Mouse (Mus musculus) kidney, adult 18-20 months (tissue): ENCODE measurements around the gene Top3a.
A peak's percentile ranks its signal among the peaks of the same experiment; 100 is the strongest.
"Not testable (repeated sequence)": the region's sequence is repeated elsewhere in the genome, so short reads cannot be mapped to it uniquely, and the experiment has no call there.

ENCODE experiments used
- DNase-seq: peaks from one replicate; pipeline ENCODE4 v3.0.0; 2021

Gene Top3a

DNA sequence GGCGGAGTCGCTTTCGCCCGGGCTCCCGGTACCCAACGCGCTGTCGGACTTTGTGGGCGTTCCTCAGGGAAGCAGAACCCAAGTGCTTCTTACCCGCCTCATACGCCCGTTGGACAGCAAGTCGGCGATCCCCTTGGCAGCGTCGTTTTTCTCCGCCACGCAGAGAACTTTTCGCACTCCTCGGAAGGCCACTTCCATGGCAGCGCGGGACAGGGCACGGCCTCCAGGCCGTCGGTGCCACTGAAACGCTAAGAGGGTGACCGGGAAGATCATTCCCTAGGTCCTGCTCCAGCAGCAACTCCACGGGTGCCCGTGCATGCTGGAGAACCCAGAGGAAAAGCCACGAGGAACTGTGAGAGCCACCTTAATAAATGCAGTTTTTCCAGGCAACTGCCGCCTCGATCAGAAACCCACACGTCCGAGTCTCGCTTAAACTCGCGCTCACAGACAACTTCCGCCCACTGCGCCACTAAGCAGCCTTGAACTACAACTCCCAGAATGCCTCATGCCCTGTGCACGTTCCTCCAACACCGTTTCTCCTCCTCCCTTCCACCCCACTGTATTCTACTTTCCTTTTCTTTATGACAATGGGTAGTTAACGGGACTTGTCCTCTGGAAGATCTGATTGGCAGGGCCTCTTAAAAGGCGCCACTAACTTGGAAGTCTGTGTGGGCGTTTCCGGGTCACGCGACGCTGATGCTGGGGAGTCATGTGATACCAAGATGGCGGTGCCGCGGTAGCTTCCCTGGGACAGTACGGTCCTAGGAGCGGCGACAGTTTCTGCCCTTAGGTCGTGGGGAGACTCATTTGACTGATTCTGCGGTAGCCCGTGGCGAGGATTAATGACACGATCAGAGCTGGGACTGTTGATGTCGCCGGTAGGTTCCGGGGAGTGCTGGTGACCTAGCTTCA lies at the start of gene Top3a, which contains the start of gene Smcr8:
TSS of gene Top3a (minus strand) at position 537 of the 912 bp plus-strand sequence.
TSS of gene Smcr8 (plus strand) at position 696 of the 912 bp plus-strand sequence.
- peak; percentile 91 for DNase-seq

DNA sequence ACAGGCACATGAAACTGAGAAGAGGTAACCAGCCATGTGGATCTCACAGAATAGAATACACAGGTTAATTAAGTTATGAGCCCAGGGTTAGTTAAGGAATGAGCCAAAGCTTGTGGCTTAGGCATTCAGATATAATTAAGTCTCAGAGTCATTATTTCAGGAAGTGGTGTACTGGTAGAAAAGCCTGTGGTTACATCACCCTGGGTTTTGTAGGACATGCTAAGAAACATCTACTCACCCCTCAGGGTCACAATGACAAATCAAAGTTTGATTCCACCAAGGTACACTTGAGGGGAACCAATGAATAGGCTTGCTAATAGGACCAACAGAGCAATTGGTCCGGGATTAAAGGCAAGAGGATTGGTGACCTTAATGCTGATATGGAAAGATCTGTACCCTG lies 49.5 kb upstream of the Top3a start:
- DNase-seq, result no peak

DNA sequence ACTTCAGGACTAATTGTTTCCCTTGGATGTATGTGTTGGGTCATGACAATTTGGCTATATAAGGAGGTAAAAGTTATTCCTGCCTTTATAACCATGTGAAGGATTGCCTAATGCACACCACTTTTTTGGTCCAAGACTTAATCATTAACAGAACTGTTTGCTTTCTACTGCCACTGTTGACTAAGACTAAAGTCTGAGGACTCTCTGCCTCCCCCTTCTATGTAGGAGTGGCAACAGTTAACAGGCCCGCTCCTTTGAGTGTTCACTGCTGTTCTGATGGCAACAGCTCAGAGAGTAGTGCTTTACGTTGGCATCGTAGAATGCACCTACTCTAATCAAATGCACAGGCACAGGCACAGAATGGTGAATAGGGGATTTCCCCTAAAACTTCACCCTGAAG lies 48.0 kb upstream of the Top3a start:
- peak; percentile 34 for DNase-seq

DNA sequence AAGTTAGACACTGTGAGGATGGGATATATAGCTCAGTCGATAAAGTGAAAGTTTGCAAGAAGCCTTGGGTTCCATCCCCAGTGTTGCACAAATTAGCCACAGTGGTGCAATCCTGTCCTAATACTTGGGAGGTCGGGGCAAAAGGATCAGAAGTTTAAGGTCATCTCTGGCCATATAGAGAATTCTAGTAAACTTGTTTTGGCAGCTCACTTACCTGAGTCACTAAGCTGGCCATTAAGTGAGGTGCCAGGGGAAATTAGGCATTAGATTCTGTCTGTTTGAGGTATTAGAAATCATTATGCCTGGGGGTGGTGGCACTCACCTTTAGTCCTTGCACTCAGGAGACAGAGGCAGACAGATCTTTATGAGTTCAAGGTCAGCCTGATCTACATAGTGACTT lies 46.6 kb upstream of the Top3a start:
- DNase-seq, result no peak

DNA sequence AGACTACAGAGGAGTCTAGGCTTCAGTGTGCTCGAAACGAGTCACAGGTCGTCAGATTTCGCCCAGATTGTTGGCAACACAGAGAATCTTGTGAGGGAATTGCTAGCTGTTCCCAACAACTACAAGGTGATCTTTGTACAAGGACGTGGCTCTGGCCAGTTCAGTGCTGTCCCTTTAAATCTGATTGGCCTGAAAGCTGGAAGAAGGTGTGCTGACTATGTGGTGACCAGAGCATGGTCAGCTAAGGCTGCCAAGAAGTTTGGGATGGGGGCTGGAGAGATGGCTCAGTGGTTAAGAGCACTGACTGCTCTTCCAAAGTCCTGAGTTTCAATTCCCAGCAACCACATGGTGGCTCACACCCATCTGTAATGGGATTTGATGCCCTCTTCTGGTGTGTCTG lies 39.2 kb upstream of the Top3a start:
- DNase-seq, result no peak

DNA sequence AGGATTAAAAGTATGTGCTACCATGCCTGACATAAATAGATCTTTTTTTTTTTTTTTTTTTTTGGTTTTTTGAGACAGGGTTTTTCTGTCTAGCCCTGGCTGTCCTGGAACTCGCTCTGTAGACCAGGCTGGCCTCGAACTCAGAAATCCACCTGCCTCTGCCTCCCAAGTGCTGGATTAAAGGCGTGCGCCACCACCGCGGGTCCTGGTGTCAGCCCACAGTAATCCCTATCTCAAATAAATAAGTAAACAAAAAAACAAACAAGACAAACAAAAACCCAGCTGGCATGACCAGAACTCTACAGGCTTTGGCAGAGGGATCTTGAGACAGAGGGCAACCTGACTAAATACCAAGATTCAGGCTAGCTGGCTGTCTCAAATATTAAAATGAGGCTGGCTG lies 34.5 kb upstream of the Top3a start, which contains the start of gene Shmt1:
TSS of gene Shmt1 (minus strand) at position 101 of the 400 bp plus-strand sequence.
- not testable (repeated sequence) for DNase-seq

DNA sequence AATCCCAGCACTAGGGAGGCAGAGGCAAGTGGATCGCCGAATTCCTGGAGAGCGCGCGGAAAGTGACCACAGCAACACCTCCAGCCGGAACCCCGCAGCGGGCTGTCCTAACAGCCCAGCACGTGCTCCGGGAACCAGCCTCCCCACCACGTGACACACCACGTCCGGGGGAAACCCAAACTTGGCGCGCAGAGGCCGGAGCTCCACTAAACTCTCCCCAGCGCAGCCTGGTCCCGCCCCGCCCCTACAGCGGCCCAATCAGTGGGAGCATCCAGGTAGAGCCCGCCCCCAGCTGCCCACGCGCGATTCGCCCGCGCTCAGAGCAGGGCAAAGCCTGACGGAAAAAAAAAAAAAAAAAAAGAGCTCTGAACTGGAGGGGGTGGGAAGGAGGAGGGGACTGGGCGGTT lies 33.9 kb upstream of the Top3a start:
- DNase-seq, result peak; percentile 95

DNA sequence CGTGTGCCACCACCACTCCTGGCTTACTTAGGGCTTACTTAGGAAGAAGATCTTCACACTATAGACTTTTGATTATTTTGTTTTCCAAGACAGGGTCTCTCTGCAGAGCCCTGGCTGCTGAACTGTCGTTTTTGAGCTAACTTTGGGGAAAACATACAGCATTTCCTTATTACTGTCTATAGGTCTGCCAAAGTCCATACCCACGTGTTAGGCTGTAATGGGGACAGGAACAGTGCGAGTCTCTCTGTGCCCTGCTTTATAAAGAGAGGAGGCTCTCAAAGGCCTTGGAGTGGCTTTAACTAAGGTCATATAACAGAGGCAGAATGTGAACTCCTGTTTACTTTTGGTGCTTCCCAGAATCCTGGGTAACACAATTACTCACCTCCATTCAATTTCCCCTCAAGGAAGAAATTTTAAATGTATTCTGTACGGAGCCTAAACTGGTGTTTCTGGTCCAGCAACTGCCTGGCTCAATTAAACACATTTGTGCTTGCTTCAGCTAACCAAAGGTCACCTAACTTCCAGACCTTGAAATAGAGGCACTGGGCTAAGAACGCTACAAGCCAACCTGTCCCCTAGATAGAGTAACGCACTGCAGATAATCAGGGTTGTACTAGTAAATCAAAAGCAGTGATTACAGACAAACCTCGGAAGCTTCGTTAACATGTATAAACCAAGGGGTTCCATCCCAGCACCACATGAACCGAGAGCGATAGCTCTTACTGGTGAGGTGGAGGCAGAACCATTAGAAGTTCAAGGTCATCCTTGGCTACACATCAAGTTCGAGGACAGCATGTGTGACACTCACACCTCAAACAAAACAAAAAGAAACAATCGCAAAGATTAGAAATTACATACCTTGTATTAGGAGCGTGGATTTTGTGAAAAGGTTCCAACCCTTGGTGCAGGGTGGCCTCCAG lies 33.1 kb upstream of the Top3a start:
- DNase-seq, result peak; percentile 65

DNA sequence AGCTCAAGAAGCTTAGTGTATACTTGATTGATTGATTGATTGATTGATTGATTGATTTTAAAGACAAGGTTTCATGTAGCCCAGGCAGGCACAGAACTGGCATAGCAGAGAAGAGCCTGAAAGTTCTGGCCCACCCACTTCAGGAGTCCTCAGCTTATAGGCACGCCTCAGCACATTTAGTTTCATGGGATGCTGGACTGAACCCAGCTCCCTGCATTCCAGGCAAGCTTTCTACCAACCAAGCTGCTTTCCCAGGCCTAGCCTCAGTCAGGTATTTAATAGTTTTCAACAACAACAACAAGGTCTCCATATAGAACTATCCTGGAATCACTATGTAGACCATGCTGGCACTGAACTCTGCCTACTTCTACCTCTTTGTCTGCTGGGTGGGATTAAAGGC lies 32.4 kb upstream of the Top3a start:
- DNase-seq, result peak; percentile 56

DNA sequence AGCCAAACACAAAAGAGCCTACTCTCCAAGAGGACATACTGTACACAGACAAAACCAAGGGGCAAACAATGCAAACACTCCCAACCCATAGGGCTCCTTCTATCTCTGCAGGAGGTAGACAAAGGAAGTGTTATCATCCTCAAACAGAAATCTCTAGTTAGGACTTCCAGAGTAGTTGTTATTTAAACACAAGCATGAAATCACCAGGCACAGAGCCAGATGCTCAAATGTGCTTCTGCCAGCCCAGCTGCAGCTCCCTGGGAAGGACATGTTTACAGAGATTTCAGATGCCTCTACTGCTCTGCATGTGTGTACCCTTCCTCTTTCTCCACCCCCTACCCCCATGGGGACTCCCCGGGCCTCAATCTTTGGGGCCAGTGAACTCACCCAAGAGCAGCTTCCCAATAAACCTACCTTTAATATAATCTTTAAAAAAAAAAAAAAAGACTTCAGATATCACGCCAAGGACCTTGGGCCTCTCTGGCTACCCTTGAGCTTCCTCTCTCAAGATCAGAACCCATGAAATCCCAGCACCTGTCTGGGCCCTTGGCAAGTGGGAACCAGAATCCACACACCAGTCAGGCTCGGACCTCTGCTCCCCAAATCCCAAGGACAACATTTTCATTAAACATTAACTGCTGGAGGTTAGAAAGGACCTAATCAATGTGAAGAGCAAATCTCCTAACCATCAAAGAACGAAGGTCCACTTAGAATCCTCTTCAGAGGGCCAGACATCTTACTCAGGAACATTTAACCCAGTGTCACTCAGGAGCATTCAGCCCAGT lies 31.3 kb upstream of the Top3a start:
- DNase-seq, result peak; percentile 64

DNA sequence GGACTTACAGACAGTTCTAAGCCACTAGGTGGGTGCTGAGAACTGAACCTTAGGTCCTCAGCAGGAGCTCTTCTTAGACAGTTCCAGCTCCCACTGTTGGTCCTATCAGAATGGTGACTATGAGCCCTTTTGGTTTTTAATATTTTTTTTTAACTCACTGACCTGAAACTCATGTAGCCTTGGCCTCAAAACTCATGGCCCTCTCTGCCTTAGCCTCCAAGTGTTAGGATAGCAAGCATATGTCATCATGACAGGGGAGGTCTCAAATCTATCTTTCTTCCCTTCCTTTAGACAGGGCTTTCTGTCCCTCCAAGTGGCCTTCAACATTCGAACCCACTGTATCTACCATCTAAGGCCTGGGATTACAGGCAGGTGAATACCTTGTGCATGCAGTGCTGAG lies 23.7 kb upstream of the Top3a start:
- no peak for DNase-seq

DNA sequence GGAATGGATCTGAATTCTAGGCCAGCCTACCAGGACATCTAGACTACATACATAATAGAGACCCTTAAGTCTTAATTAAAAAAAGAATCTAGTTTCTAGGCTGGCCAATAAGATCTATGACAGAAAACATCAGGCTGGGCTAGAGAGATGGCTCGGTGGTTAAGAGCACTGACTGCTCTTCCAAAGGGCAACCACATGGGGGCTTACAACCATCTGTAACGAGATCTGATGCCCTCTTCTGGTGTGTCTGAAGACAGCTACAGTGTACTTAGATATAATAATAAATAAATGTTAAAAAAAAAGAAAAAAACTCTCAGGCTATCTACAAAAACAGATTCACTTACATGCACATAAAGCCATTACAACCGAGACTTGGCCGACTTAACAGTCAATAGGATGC lies 22.8 kb upstream of the Top3a start:
- DNase-seq, result no peak

DNA sequence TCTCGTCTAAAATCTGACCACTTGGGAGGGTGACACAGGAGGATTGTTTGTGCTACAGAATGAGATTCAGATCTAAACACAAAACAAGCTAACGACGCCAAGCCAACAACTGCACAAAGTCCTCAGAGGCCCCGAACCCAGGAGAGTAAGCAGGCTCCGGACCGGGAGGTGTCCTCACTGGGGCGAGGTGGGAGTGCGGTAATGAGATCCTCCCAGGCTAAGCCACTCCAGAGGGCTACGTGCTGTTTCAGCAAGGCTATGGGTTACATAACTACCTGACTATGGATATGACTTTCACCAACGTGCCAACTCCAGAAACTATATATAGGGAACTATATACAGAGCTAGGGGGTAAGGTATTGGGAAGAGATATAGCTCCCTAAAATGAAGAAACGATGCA lies 19.2 kb upstream of the Top3a start:
- DNase-seq, result no peak

DNA sequence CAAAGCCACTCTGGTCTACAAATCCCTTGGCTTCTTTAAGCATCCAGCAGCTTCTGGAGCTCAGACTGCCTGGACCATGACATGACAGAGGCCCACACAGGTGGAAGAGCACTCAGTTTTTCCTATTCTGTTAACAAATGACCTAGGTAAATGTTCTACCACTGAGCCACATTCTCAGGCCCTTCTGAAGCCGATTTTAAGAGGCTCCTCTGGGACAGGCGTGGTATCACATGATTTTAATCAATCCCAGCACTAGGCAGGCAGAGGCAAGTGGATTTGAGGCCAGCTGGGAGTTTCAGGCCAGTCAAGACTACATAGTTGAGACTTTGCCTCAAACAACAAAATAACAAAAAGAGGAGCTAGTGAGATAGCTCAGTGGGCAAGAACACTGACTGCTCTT lies 13.3 kb upstream of the Top3a start:
- DNase-seq, result no peak

DNA sequence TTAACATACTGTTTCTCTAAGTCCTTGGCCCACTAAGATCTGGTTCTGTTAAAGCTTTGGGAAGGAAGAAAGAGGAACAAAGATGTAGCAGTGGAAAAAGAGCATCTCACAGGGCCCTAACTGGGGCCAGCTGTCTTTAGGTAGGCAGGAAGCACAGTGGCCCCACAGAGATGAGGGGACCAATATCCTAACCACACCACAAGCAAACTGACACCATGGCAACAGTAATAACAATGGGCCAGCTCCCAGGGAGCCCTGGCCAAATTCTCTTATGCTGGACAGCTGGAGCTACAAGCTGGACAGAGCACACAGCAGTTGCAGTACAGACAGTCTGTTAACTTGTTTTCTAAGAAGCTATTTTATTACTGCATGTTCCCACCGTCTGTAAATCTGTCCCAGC lies 10.4 kb upstream of the Top3a start:
- DNase-seq, result no peak

DNA sequence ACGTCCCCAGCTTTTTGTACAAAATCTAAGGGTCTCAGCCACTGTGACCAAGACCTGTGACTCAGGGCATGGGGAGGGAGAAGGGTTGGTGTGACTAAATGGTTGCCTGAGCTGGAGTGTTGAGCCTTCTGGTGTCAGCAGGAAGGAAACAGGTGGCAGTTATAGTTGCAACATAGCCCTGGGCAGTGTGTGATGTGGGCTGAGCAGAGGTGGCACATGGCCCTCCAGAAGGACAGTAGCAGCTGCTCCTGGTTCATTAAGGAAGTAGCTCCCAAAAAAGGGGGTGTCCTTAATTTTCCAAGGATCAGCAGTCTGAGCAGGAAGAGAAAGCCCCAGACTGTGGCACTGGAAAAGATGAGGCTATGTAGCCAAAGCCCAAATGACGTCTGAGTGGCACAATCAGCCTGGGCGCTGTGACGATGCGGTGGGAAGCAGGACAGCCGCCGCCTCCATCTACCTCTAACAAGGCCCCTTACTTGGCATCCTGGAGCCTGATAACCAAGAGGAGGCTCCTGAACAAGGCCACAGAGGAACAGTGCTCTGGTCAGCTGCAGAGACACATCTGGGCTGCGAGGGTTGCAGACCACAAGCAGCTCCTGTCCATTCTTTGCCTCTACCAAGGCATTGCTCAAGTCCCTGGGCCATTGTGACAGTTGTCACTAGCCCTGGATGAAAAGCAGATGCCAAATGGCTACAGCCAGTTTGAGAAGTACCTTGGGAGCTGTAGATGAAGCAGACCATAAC lies 7.2 kb upstream of the Top3a start:
- DNase-seq, result no peak

DNA sequence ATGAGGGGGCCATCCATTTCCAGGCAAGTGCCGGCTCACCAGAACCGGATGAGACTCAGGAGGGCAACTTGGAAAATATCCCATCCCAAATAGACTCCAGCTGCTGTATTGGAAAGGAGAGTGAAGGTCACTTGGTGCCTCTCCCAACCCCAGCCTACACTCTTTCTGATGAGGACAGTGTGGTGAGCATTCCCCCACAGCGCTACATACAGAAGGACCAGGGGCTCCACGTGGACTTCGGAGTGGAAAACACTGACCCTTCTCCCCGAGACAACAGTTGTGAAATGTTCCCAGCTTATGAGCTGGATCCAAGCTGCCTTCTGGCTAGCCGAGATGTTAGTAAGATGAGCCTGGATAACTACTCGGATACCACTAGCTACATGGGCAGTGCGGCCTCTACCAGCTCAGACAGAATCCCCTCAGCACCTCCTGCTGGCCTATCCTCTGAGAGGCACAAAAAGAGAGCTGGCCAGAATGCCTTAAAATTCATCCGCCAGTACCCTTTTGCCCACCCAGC lies 2.6 kb upstream of the Top3a start:
- no peak for DNase-seq

DNA sequence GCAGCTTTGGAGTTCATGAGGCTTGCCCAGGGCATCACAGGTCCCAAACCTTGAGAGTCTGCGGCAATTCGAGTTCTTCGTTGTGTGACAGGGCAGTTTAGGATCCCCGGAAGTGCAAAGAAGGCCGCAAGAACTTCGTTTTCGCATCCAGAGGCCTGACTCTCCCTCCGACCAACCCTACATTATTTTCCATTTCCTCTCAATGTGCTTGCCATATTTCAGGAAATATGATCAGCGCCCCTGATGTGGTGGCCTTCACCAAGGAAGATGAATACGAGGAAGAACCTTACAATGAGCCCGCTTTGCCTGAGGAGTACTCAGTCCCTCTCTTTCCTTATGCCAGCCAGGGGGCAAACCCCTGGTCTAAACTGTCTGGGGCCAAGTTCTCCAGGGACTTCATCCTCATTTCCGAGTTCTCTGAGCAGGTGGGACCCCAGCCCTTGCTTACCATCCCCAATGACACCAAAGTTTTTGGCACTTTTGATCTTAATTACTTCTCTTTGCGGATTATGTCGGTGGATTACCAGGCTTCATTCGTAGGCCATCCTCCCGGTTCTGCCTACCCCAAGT lies 721 bp upstream of the Top3a start:
- DNase-seq, result no peak

DNA sequence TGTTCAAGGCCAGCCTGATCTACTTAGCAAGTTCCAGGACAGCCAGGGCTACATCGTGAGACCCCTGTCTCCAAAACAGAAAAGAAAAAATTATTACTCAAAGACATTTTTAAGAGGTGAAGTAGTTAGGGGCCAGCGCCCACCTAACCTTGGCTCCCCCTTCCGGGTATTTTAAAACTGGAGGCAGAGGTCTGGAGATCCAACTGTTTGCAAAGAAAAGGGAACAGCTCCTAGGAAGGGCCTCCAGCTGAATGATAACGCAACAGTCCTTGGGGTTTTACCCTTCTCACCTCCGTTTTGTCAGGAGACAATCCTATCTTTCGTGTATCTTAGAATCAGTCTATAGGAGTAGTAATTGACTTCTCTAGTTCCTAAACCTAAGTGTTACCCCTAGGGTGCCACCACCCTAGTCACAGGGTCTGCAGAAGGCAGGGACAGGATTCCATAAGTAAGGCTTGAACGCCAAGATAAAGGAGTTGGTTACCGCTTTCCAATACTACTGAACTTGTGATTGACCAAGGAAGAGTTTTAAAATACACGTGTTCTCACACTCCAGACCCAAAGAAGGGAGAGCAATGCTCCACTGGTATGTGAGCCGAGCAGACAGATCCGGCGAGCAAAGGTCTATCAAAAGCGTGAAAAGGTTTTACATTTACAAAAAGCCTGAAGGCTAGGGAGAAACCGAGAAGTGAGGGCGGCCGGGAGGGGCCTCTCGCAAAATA lies 897 bp downstream of the Top3a start:
- DNase-seq, result no peak

DNA sequence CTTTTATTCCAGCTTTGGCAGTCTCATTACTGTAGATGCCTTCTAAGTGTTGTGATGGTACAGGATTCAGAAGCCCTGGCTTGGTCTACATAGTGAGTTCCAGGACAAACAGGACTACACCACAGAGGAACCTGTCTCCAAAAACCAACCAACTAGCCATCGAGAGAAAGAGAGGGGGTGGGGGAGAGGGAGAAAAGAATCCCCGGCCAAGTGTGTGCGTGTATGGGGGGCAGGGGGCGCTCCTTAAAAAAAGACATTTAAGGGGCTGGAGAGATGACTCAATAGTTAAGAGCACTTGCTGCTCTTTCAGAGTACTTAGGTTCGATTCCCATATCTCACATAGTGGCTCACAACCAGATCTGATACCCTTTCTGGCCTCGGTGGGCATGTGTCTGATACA lies 1.6 kb downstream of the Top3a start:
- no peak for DNase-seq

DNA sequence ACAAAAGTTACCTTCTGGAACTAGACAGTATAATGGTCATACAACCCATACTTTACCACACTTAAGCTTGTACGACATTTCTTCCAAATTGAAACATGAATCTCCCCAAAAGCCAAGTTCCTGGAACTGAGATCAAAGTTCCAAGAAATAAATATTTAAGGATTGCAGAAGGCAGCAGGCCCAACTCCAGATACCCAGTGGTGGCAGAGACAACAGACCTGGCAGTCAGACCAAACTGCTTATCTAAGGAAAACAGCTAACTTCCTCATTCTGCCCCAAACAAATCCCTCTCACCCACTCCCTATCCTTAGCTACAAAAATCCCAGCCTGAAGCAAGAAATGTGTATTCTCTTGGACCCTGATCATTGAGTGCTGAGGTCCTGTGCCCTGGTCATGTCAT lies 2.3 kb downstream of the Top3a start:
- no peak for DNase-seq
